Mouse (Mus musculus): ENCODE measurements around the gene Ptpn14.

Ptpn14 gene

GRCm38 (mm10) chr1:189778343-189778742 lies 50.3 kb downstream of the Ptpn14 start:
- TF ChIP-seq GATA4 (IDR thresholded peaks at IDR 0.05; ENCODE audit: insufficient replicate concordance, low read length) = no peak

- no peak for TF ChIP-seq GATA4 (IDR thresholded peaks at IDR 0.05; ENCODE audit: insufficient replicate concordance, low read length)
These were observed 51.2 kb downstream of the Ptpn14 start for GRCm38 (mm10) chr1:189779226-189779625.

GRCm38 (mm10) chr1:189781721-189782345 lies 53.8 kb downstream of the Ptpn14 start:
- TF ChIP-seq GATA4 (IDR thresholded peaks at IDR 0.05; ENCODE audit: insufficient replicate concordance, low read length) = no peak

GRCm38 (mm10) chr1:189782709-189783108 lies 54.6 kb downstream of the Ptpn14 start:
- TF ChIP-seq GATA4 (IDR thresholded peaks at IDR 0.05; ENCODE audit: insufficient replicate concordance, low read length) = no peak

- no peak for TF ChIP-seq GATA4 (IDR thresholded peaks at IDR 0.05; ENCODE audit: insufficient replicate concordance, low read length)
These were observed 56.4 kb downstream of the Ptpn14 start for GRCm38 (mm10) chr1:189784503-189784902.

- no peak for TF ChIP-seq GATA4 (IDR thresholded peaks at IDR 0.05; ENCODE audit: insufficient replicate concordance, low read length)
These were observed 58.8 kb downstream of the Ptpn14 start for GRCm38 (mm10) chr1:189786707-189787485.

- TF ChIP-seq GATA4 (IDR thresholded peaks at IDR 0.05; ENCODE audit: insufficient replicate concordance, low read length) = no peak
These were observed 61.5 kb downstream of the Ptpn14 start for GRCm38 (mm10) chr1:189789545-189789944.

- no peak for TF ChIP-seq GATA4 (IDR thresholded peaks at IDR 0.05; ENCODE audit: insufficient replicate concordance, low read length)
These were observed 62.6 kb downstream of the Ptpn14 start for GRCm38 (mm10) chr1:189790666-189791065.

- TF ChIP-seq GATA4 (IDR thresholded peaks at IDR 0.05; ENCODE audit: insufficient replicate concordance, low read length) = no peak
These were observed 63.6 kb downstream of the Ptpn14 start for GRCm38 (mm10) chr1:189791534-189792217.

DNA sequence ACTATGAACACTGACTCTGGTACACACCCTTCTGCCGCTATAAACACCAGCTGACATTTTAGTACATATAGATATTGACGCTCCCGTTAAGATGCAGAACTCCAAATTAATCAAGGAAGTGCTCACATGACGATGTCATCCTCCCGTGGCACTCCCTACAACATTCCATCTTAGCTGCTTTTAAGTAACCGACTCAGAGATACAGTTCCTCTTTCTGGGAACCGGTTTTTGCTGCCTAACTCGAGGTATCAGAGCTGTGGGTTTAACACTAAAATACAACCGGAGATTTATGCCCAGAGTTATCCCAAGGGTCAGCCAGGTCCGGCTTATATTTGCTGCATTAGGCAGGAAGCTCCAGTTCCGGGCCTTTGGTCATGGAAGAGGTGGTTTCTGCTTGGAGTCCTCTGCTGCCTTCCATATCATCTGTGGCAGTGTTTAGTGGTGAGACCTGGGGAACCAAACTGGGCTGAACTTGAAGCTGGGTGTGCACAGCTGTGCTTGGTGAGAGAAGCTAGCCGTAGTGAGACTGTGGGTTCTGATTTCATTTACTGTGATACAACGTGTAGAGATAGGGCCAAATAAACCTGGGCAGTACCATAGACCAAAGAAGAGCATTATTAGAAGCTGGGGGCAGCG lies 64.6 kb downstream of the Ptpn14 start:
- TF ChIP-seq GATA4 (IDR thresholded peaks at IDR 0.05; ENCODE audit: insufficient replicate concordance, low read length) = no peak

GRCm38 (mm10) chr1:189798949-189799348 lies 70.9 kb downstream of the Ptpn14 start:
- no peak for TF ChIP-seq GATA4 (IDR thresholded peaks at IDR 0.05; ENCODE audit: insufficient replicate concordance, low read length)

- no peak for TF ChIP-seq GATA4 (IDR thresholded peaks at IDR 0.05; ENCODE audit: insufficient replicate concordance, low read length)
These were observed 72.3 kb downstream of the Ptpn14 start for GRCm38 (mm10) chr1:189800211-189800961.

DNA sequence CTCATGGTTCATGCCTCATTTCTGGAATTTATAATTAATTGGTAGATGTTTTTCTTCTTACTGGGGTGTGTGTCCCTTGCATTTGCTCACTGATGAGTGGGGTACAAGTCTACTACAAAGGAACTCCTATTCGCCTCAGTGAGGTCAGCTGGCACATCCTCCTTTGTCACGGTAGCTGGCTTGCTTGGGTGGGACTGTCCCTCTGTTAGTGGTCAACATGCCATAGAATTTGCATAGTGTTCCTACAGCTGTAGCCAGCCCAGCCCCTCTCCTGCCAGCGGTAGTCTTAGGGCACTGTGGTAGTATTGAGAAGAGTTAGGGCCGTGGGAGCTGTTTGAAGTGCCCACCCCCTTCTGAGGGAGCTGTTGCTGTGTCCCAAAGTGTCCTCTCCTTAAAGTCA lies 73.2 kb downstream of the Ptpn14 start:
- no peak for TF ChIP-seq GATA4 (IDR thresholded peaks at IDR 0.05; ENCODE audit: insufficient replicate concordance, low read length)

DNA sequence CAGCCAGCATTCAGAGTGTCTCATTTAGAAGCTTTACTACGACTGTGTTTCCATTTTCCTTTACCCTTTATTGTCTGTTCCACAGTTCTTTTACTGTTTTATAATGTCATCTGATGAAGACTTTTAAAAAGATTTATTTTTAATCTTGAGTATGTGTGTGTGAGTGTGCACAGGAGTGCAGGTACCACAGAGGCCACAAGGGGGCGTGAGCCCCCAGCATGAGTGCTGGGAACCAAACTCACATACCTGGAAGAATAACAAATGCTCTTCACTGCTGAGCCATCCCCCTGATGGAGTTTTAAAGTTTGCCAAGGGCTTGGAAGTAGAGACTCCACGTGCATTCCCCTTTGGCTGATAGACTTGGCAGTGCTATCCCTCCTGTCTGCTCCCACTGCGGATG lies 74.5 kb downstream of the Ptpn14 start:
- no peak for TF ChIP-seq GATA4 (IDR thresholded peaks at IDR 0.05; ENCODE audit: insufficient replicate concordance, low read length)

DNA sequence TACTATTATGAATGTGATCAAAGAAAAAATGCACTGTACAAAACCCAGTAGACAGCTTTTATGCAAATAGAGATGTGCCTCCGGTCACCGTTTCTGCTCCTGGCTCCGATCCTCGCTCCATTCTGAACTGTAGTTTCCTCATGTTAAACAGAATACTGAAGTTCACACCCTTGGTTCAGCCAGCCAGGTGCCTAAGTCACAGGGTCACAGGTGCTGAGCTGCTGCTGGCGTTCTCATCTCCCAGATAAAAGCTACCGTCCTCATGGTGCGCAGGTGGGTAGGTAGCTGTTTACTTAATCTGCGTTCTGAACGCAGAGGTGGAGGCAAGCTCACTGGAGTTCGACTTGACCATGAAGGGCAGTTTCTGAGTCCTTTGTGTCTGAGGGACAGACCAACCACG lies 75.7 kb downstream of the Ptpn14 start:
- TF ChIP-seq GATA4 (IDR thresholded peaks at IDR 0.05; ENCODE audit: insufficient replicate concordance, low read length) = no peak

All from liver, adult (tissue).